Mouse (Mus musculus): ENCODE data around the gene Sf3b3. TPM values are rescaled to one million over a fixed set of nuclear protein-coding genes. Genes with fewer than 3 reads are reported as not detected.
"Not testable (repeated sequence)": the region's sequence is repeated elsewhere in the genome, so short reads cannot be mapped to it uniquely, and the experiment has no call there.

The Sf3b3 gene
- polyA plus RNA-seq, 1 experiment: 91.8 TPM

- TF ChIP-seq MYOG (IDR thresholded peaks at IDR 0.05; ENCODE audit: control insufficient read depth, extremely low read depth, insufficient read length): no peak
- no peak for TF ChIP-seq CEBPB (IDR thresholded peaks at IDR 0.05; ENCODE audit: low read depth)
- no peak for TF ChIP-seq CTCF (IDR thresholded peaks at IDR 0.05; ENCODE audit: control insufficient read depth, insufficient read depth, insufficient read length)
- TF ChIP-seq MAX (IDR thresholded peaks at IDR 0.05): no peak
- no peak for TF ChIP-seq MYOD1 (IDR thresholded peaks at IDR 0.05; ENCODE audit: control insufficient read depth, insufficient read length, low read depth)
- TF ChIP-seq FOSL1 (IDR thresholded peaks at IDR 0.05; ENCODE audit: insufficient read depth, low read length, poor library complexity, severe bottlenecking): no peak
- TF ChIP-seq USF1 (IDR thresholded peaks at IDR 0.05; ENCODE audit: low read depth): no peak
- H3K36me3 ChIP-seq (ENCODE audit: control insufficient read depth, insufficient read depth): peaks cover 47% of the 10 kb centered on the region
- no peaks in the 10 kb centered on the region for H3K79me2 ChIP-seq (ENCODE audit: control insufficient read depth, insufficient read depth)
- H3K27me3 ChIP-seq (ENCODE audit: control insufficient read depth, insufficient read depth, insufficient read length): no peaks in the 10 kb centered on the region
- no peak overlapping the region for H3K4me3 ChIP-seq (ENCODE audit: insufficient read depth, poor library complexity, severe bottlenecking)
- no peaks in the 10 kb centered on the region for H3K79me3 ChIP-seq (ENCODE audit: low read depth)
- no peak overlapping the region for H3ac ChIP-seq (ENCODE audit: control insufficient read depth, insufficient read length, low read depth)
Measured at GRCm38 (mm10) chr8:110883824-110884223, 37.2 kb upstream of the Sf3b3 start.

- Histone ChIP-seq H3K4me3 (ENCODE audit: insufficient read depth, poor library complexity, severe bottlenecking) (no peak overlapping the region), H3K79me2 (ENCODE audit: control insufficient read depth, insufficient read depth) (no peaks in the 10 kb centered on the region), H3K27me3 (ENCODE audit: control insufficient read depth, insufficient read depth, insufficient read length) (no peaks in the 10 kb centered on the region), H3ac (ENCODE audit: control insufficient read depth, insufficient read length, low read depth) (no peak overlapping the region), H3K36me3 (ENCODE audit: control insufficient read depth, insufficient read depth) (peaks cover 57% of the 10 kb centered on the region), H3K79me3 (ENCODE audit: low read depth) (no peaks in the 10 kb centered on the region)
- TF ChIP-seq MYOD1 (IDR thresholded peaks at IDR 0.05; ENCODE audit: control insufficient read depth, insufficient read length, low read depth) (no peak), MYOG (IDR thresholded peaks at IDR 0.05; ENCODE audit: control insufficient read depth, extremely low read depth, insufficient read length) (no peak), FOSL1 (IDR thresholded peaks at IDR 0.05; ENCODE audit: insufficient read depth, low read length, poor library complexity, severe bottlenecking) (no peak), MAX (IDR thresholded peaks at IDR 0.05) (no peak), CTCF (IDR thresholded peaks at IDR 0.05; ENCODE audit: control insufficient read depth, insufficient read depth, insufficient read length) (no peak), USF1 (IDR thresholded peaks at IDR 0.05; ENCODE audit: low read depth) (no peak)
Measured at GRCm38 (mm10) chr8:110881741-110882310, 35.2 kb upstream of the Sf3b3 start.

- Histone ChIP-seq H3ac (ENCODE audit: control insufficient read depth, insufficient read length, low read depth) (no peak overlapping the region), H3K27me3 (ENCODE audit: control insufficient read depth, insufficient read depth, insufficient read length) (no peaks in the 10 kb centered on the region), H3K79me2 (ENCODE audit: control insufficient read depth, insufficient read depth) (no peaks in the 10 kb centered on the region), H3K79me3 (ENCODE audit: low read depth) (no peaks in the 10 kb centered on the region), H3K36me3 (ENCODE audit: control insufficient read depth, insufficient read depth) (peaks cover 65% of the 10 kb centered on the region), H3K4me3 (ENCODE audit: insufficient read depth, poor library complexity, severe bottlenecking) (no peak overlapping the region)
- no peak for TF ChIP-seq FOSL1 (IDR thresholded peaks at IDR 0.05; ENCODE audit: insufficient read depth, low read length, poor library complexity, severe bottlenecking)
- TF ChIP-seq MYOG (IDR thresholded peaks at IDR 0.05; ENCODE audit: control insufficient read depth, extremely low read depth, insufficient read length): no peak
- TF ChIP-seq CTCF (IDR thresholded peaks at IDR 0.05; ENCODE audit: control insufficient read depth, insufficient read depth, insufficient read length): no peak
- TF ChIP-seq MAX (IDR thresholded peaks at IDR 0.05): no peak
- no peak for TF ChIP-seq USF1 (IDR thresholded peaks at IDR 0.05; ENCODE audit: low read depth)
Measured at GRCm38 (mm10) chr8:110877862-110878261, 31.3 kb upstream of the Sf3b3 start.

GRCm38 (mm10) chr8:110870501-110870900 lies 23.9 kb upstream of the Sf3b3 start:
- TF ChIP-seq CEBPB (IDR thresholded peaks at IDR 0.05; ENCODE audit: low read depth): no peak
- no peak for TF ChIP-seq FOSL1 (IDR thresholded peaks at IDR 0.05; ENCODE audit: insufficient read depth, low read length, poor library complexity, severe bottlenecking)
- no peak for TF ChIP-seq MYOG (IDR thresholded peaks at IDR 0.05; ENCODE audit: control insufficient read depth, extremely low read depth, insufficient read length)
- no peak for TF ChIP-seq CTCF (IDR thresholded peaks at IDR 0.05; ENCODE audit: control insufficient read depth, insufficient read depth, insufficient read length)
- TF ChIP-seq USF1 (IDR thresholded peaks at IDR 0.05; ENCODE audit: low read depth): no peak
- TF ChIP-seq MAX (IDR thresholded peaks at IDR 0.05): no peak
- no peak for TF ChIP-seq MYOD1 (IDR thresholded peaks at IDR 0.05; ENCODE audit: control insufficient read depth, insufficient read length, low read depth)
- Histone ChIP-seq H3ac (ENCODE audit: control insufficient read depth, insufficient read length, low read depth) (no peak overlapping the region), H3K79me2 (ENCODE audit: control insufficient read depth, insufficient read depth) (no peaks in the 10 kb centered on the region), H3K36me3 (ENCODE audit: control insufficient read depth, insufficient read depth) (peaks cover 68% of the 10 kb centered on the region), H3K79me3 (ENCODE audit: low read depth) (no peaks in the 10 kb centered on the region), H3K27me3 (ENCODE audit: control insufficient read depth, insufficient read depth, insufficient read length) (no peaks in the 10 kb centered on the region), H3K4me3 (ENCODE audit: insufficient read depth, poor library complexity, severe bottlenecking) (no peak overlapping the region)

- H3K36me3 ChIP-seq (ENCODE audit: control insufficient read depth, insufficient read depth): peaks cover 80% of the 10 kb centered on the region
- not testable (repeated sequence) for H3K27me3 ChIP-seq (ENCODE audit: control insufficient read depth, insufficient read depth, insufficient read length); H3K4me3 ChIP-seq (ENCODE audit: insufficient read depth, poor library complexity, severe bottlenecking); H3ac ChIP-seq (ENCODE audit: control insufficient read depth, insufficient read length, low read depth); H3K79me3 ChIP-seq (ENCODE audit: low read depth); H3K79me2 ChIP-seq (ENCODE audit: control insufficient read depth, insufficient read depth)
Measured at GRCm38 (mm10) chr8:110861347-110862025, 14.9 kb upstream of the Sf3b3 start.
